ENCODE assay signal across 14 mouse cellular contexts in the genomic region with DNA sequence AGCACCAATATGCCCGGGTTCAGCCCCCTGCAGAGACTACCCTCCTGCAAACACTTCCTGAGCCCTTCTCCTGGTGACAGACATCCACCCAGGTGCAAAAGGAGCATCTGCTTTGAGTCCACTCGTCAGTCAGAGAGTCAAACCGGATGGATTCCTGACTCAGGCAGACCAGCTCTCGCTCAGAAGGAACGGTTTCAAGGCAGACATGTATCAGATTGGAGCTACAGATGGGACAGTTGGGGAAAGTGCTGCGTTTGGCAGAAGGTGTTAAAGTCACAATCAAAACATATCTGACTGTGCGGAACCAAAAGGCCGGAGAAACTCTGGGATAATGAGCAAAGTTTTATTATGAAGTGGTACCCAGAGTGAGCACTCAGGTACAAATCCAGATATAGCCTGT. TPM values are rescaled to one million over a fixed set of nuclear protein-coding genes. Genes with fewer than 3 reads are reported as not detected.
DNase-seq lines count a peak whose midpoint lies in the region; ATAC-seq and TF ChIP-seq lines count a peak whose summit lies in the region.
"Had no signal": no experiment of that assay in that cellular context is flagged by ENCODE, and none has a peak within 500 bp of the region (broad histone marks: within the 10 kb centered on the region; RNA-seq: fewer than 3 reads in every experiment).

No protein-coding gene starts in this region.

- 71% methylated on average over 8 of the region's 8 CpGs for WGBS in heart, embryonic 10.5 days
- WGBS in heart, embryonic 11.5 days (ENCODE audit: insufficient replicate concordance), result 67% methylated on average over 8 of the region's 8 CpGs
- WGBS in forebrain, embryonic 14.5 days, result 63% methylated on average over 8 of the region's 8 CpGs
- 84% methylated on average over 8 of the region's 8 CpGs for WGBS in midbrain, embryonic 16.5 days
- 80% methylated on average over 8 of the region's 8 CpGs for WGBS in kidney, adult 2 months

- no peak for DNase-seq in heart, embryonic 10.5 days (ENCODE audit: low spot score)
- DNase-seq in brain, adult 2 months (ENCODE audit: low read depth, low spot score), result peak; percentile 40
- peak; percentile 66 for DNase-seq in forebrain, embryonic 14.5 days (ENCODE audit: low spot score)
- DNase-seq in layer of hippocampus, postnatal 10 days (ENCODE audit: low spot score in 2 of 2), result peak; percentile 43 to 50
- DNase-seq in frontal cortex, postnatal 14 days (ENCODE audit: low spot score in 2 of 2), result no peak
- DNase-seq in kidney, adult 2 months, result no peak
- DNase-seq: cerebellum, postnatal 36 days; heart, postnatal 4 days; thymus, postnatal 36 days had no signal

- no peak for TF ChIP-seq CTCF in kidney, adult 2 months (conservative IDR thresholded peaks at IDR 0.05; ENCODE audit: insufficient read depth, insufficient read length, low read depth, low read length)

- H3K27me3 ChIP-seq in heart, embryonic 10.5 days (ENCODE audit: insufficient read depth, poor library complexity, severe bottlenecking), result no peaks in the 10 kb centered on the region
- no peaks in the 10 kb centered on the region for H3K27me3 ChIP-seq in heart, embryonic 11.5 days (ENCODE audit: control insufficient read depth, insufficient read depth, low read length)
- H3K27me3 ChIP-seq in forebrain, embryonic 14.5 days (replicated peaks; ENCODE audit: control insufficient read depth, insufficient read depth, low read length), result no peaks in the 10 kb centered on the region
- H3K27me3 ChIP-seq in midbrain, embryonic 16.5 days (ENCODE audit: control insufficient read depth, insufficient read depth, low read depth, low read length), result no peaks in the 10 kb centered on the region
- no peaks in the 10 kb centered on the region for H3K27me3 ChIP-seq in kidney, adult 2 months (replicated peaks; ENCODE audit: control insufficient read depth, insufficient read depth, low read length)
- H3K27me3 ChIP-seq: lung, embryonic 15.5 days; neural tube, embryonic 15.5 days had no signal

- ATAC-seq in heart, embryonic 11.5 days (replicated peaks; ENCODE audit: insufficient number of reproducible peaks, low FRiP score, low TSS enrichment), result no peak
- ATAC-seq in forebrain, embryonic 14.5 days, result peak; percentile 24; the same call in 1 of the 2 replicates
- no peak for ATAC-seq in midbrain, embryonic 16.5 days
- ATAC-seq: intestine, postnatal 0 days had no signal

- no peak for TF ChIP-seq POLR2A in kidney, adult 2 months (IDR thresholded peaks at IDR 0.05; ENCODE audit: low read depth, low read length)

- peaks cover 33% of the 10 kb centered on the region; the same call in 1 of the 2 replicates for H3K36me3 ChIP-seq in heart, embryonic 10.5 days
- H3K36me3 ChIP-seq in heart, embryonic 11.5 days (ENCODE audit: control insufficient read depth, insufficient read depth, low read length), result 0 out of 2 replicates have a peak, but pooled peaks cover 2% of the 10 kb centered on the region
- H3K36me3 ChIP-seq in forebrain, embryonic 14.5 days (ENCODE audit: control insufficient read depth, insufficient read depth, low read length), result peaks cover 4% of the 10 kb centered on the region; the same call in 1 of the 2 replicates
- H3K36me3 ChIP-seq in midbrain, embryonic 16.5 days (ENCODE audit: control insufficient read depth, insufficient read depth, low read length), result peaks cover 3% of the 10 kb centered on the region; the same call in 1 of the 2 replicates
- no peaks in the 10 kb centered on the region for H3K36me3 ChIP-seq in kidney, adult 2 months (ENCODE audit: control insufficient read depth, insufficient read depth, low read length)
- H3K36me3 ChIP-seq: lung, embryonic 15.5 days had no signal

- H3K4me1 ChIP-seq in heart, embryonic 10.5 days, result peaks cover 19% of the 10 kb centered on the region
- H3K4me1 ChIP-seq in heart, embryonic 11.5 days (ENCODE audit: control insufficient read depth, insufficient read depth, low read length), result peaks cover 3% of the 10 kb centered on the region; the same call in 1 of the 2 replicates
- H3K4me1 ChIP-seq in forebrain, embryonic 14.5 days (ENCODE audit: control insufficient read depth, insufficient read depth, low read length), result peaks cover 16% of the 10 kb centered on the region
- peaks cover 7% of the 10 kb centered on the region; the same call in 1 of the 2 replicates for H3K4me1 ChIP-seq in midbrain, embryonic 16.5 days (ENCODE audit: control insufficient read depth, insufficient read depth, low read length)
- 0 out of 2 replicates have a peak, but pooled peaks cover 2% of the 10 kb centered on the region for H3K4me1 ChIP-seq in kidney, adult 2 months (ENCODE audit: control insufficient read depth, insufficient read depth, low read length)
- H3K4me1 ChIP-seq: lung, embryonic 15.5 days had no signal

- H3K4me3 ChIP-seq in heart, embryonic 10.5 days, result no peak overlapping the region
- H3K4me3 ChIP-seq in heart, embryonic 11.5 days (ENCODE audit: low read depth, low read length), result no peak overlapping the region
- no peak overlapping the region for H3K4me3 ChIP-seq in forebrain, embryonic 14.5 days (ENCODE audit: low read depth, low read length)
- H3K4me3 ChIP-seq in midbrain, embryonic 16.5 days (ENCODE audit: low read depth, low read length), result no peak overlapping the region
- no peak overlapping the region for H3K4me3 ChIP-seq in kidney, adult 2 months (ENCODE audit: insufficient read depth, low read depth, low read length)
- H3K4me3 ChIP-seq: lung, embryonic 15.5 days; neural tube, embryonic 15.5 days had no signal

- no peak overlapping the region for H3K9ac ChIP-seq in heart, embryonic 11.5 days (ENCODE audit: low read depth, low read length)
- H3K9ac ChIP-seq in forebrain, embryonic 14.5 days (ENCODE audit: low read length), result no peak overlapping the region
- no peak overlapping the region for H3K9ac ChIP-seq in midbrain, embryonic 16.5 days (ENCODE audit: low read depth, low read length)
- H3K9ac ChIP-seq: lung, embryonic 15.5 days; neural tube, embryonic 15.5 days had no signal

- H3K4me2 ChIP-seq in heart, embryonic 11.5 days, result no peak overlapping the region
- H3K4me2 ChIP-seq in forebrain, embryonic 14.5 days (ENCODE audit: low read length), result no peak overlapping the region
- H3K4me2 ChIP-seq in midbrain, embryonic 16.5 days (ENCODE audit: low read length), result no peak overlapping the region
- H3K4me2 ChIP-seq: lung, embryonic 15.5 days; neural tube, embryonic 15.5 days had no signal

- H3K9me3 ChIP-seq in heart, embryonic 10.5 days, result no peaks in the 10 kb centered on the region
- no peaks in the 10 kb centered on the region for H3K9me3 ChIP-seq in heart, embryonic 11.5 days (replicated peaks; ENCODE audit: control insufficient read depth, low read length)
- no peaks in the 10 kb centered on the region for H3K9me3 ChIP-seq in forebrain, embryonic 14.5 days (replicated peaks; ENCODE audit: control insufficient read depth, low read length)
- H3K9me3 ChIP-seq in midbrain, embryonic 16.5 days (replicated peaks; ENCODE audit: control insufficient read depth, low read length, poor library complexity, severe bottlenecking), result no peaks in the 10 kb centered on the region
- H3K9me3 ChIP-seq: lung, embryonic 15.5 days; neural tube, embryonic 15.5 days had no signal

- 0 out of 2 replicates have a peak overlapping the region, but pooled peaks have one; percentile 56 for H3K27ac ChIP-seq in heart, embryonic 10.5 days
- no peak overlapping the region for H3K27ac ChIP-seq in heart, embryonic 11.5 days (ENCODE audit: low read depth, low read length)
- peak overlapping the region; percentile 52; the same call in 1 of the 2 replicates for H3K27ac ChIP-seq in forebrain, embryonic 14.5 days (ENCODE audit: low read depth, low read length)
- H3K27ac ChIP-seq in midbrain, embryonic 16.5 days (ENCODE audit: low read length), result no peak overlapping the region
- no peak overlapping the region for H3K27ac ChIP-seq in kidney, adult 2 months (ENCODE audit: insufficient read depth, low read depth, low read length)
- H3K27ac ChIP-seq: lung, embryonic 15.5 days had no signal

RNA-seq across cellular contexts. Expression of gene Cep164, which starts 29.1 kb away (rescaled TPM):
- 15.9 and 16.9 TPM in 2 replicates for polyA plus RNA-seq in heart, embryonic 10.5 days (2016; fragmentation: Nextera tagmentation; extraction: Ambion mirVana)
- 15.2 and 19.8 TPM in 2 replicates for polyA plus RNA-seq in heart, embryonic 11.5 days (2014; fragmentation: Nextera tagmentation; extraction: Ambion mirVana)
- 7.7 and 8.9 TPM in 2 replicates for polyA plus RNA-seq in forebrain, embryonic 14.5 days (2014; fragmentation: Nextera tagmentation; extraction: Ambion mirVana)
- total RNA-seq in layer of hippocampus, postnatal 10 days (2021), result 10 to 100 TPM; 17.5 to 18.2 TPM
- 10.7 and 12.7 TPM in 2 replicates for polyA plus RNA-seq in midbrain, embryonic 16.5 days (2015; fragmentation: Nextera tagmentation; extraction: Ambion mirVana)
- polyA plus RNA-seq in kidney, adult 2 months (2012; rRNA removed), result 14.6 and 17.8 TPM in 2 replicates

RNA-seq across cellular contexts. Expression of gene Bace1, which starts 39.0 kb away (rescaled TPM):
- 17.6 and 19.4 TPM in 2 replicates for polyA plus RNA-seq in heart, embryonic 10.5 days (2016; fragmentation: Nextera tagmentation; extraction: Ambion mirVana)
- 17.5 and 19.5 TPM in 2 replicates for polyA plus RNA-seq in heart, embryonic 11.5 days (2014; fragmentation: Nextera tagmentation; extraction: Ambion mirVana)
- 26.7 and 35.9 TPM in 2 replicates for polyA plus RNA-seq in forebrain, embryonic 14.5 days (2014; fragmentation: Nextera tagmentation; extraction: Ambion mirVana)
- total RNA-seq in layer of hippocampus, postnatal 10 days (2021), result 100 to 1,000 TPM in 1 of 2 experiments, 10 to 100 TPM in 1; 88.7 to 102 TPM
- 48.1 and 51.3 TPM in 2 replicates for polyA plus RNA-seq in midbrain, embryonic 16.5 days (2015; fragmentation: Nextera tagmentation; extraction: Ambion mirVana)
- polyA plus RNA-seq in kidney, adult 2 months (2012; rRNA removed), result 26.8 and 31.7 TPM in 2 replicates

Comparison
In these comparisons a context has a peak if more than half of its experiments do, and no peak if none do; other contexts are left out.
1. H3K27ac ChIP-seq: peak in heart, embryonic 10.5 days (single experiment) and forebrain, embryonic 14.5 days (single experiment); none in heart, embryonic 11.5 days (single experiment), midbrain, embryonic 16.5 days (single experiment) and kidney, adult 2 months (single experiment).
2. DNase-seq: peak in brain, adult 2 months (single experiment), forebrain, embryonic 14.5 days (single experiment) and layer of hippocampus, postnatal 10 days (2 of 2); none in heart, embryonic 10.5 days (single experiment), frontal cortex, postnatal 14 days (0 of 2) and kidney, adult 2 months (single experiment).